Mouse (Mus musculus) cortical plate, adult 2 months (tissue): ENCODE data around the gene Slc7a11. TPM values are rescaled to one million over a fixed set of nuclear protein-coding genes. Genes with fewer than 3 reads are reported as not detected.

Experiments used
- H3K27ac ChIP-seq: fragments of 200-500 bp; 2 replicates; pipeline ENCODE4 v1.5.1; 2012; ENCODE audit warnings: low read length, control low read depth, inconsistent platforms; ENCODE audit not compliant: insufficient read depth
- H3K4me1 ChIP-seq: fragments of 200-500 bp; 2 replicates; pipeline ENCODE4 v1.6.1; 2011; ENCODE audit warnings: low read length; ENCODE audit not compliant: control insufficient read depth, insufficient read depth
- H3K4me3 ChIP-seq: fragments of 200-500 bp; 2 replicates; pipeline ENCODE4 v1.5.1; 2011; ENCODE audit warnings: mild to moderate bottlenecking, low read length, control low read depth; ENCODE audit not compliant: insufficient read depth
- CTCF ChIP-seq: fragments of 200-500 bp; IDR thresholded peaks from 2 replicates; pipeline ENCODE4 v1.5.1; 2011; ENCODE audit warnings: mild to moderate bottlenecking, control low read depth, low read length; ENCODE audit not compliant: insufficient read depth; ENCODE audit errors: extremely low read depth
- POLR2A ChIP-seq: fragments of 200-500 bp; IDR thresholded peaks from 2 replicates; pipeline ENCODE4 v1.6.1; 2011; ENCODE audit warnings: mild to moderate bottlenecking, low read length, control low read depth; ENCODE audit not compliant: insufficient read depth; ENCODE audit errors: extremely low read depth
- polyA plus RNA-seq: library from polyadenylated mRNA; depleted of rRNA; stranded (reverse); fragments of >200 nt; gene quantifications from 2 replicates; pipeline ENCODE4 v1.2.3, GENCODE M21; 2012

Gene Slc7a11
- polyA plus RNA-seq, 1 experiment: 18.1 TPM

DNA sequence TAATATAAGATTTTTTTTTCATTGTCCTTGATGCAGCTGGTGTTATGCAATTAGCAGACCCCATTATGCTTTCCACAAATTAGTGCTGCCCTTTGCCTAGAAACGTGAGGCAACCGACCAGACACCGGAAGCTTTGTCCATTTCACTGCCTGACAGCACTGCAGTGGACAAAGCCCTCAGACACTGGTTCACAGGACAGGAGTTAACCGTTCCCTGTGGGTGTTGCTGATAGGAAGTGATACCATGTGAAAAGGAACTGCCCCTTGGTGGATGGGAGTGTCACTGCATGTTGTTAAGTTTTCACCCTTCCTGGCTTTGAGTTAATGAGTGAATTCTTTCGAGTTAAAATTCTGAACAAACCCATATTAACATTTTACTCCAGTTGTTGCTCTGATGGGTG is 60.7 kb downstream of the Slc7a11 start:
- Histone ChIP-seq H3K4me1 (no peaks in the 10 kb centered on the region; the same call in 1 of the 2 replicates), H3K27ac (no peak overlapping the region), H3K4me3 (no peak overlapping the region)
- TF ChIP-seq CTCF (no peak), POLR2A (no peak)

DNA sequence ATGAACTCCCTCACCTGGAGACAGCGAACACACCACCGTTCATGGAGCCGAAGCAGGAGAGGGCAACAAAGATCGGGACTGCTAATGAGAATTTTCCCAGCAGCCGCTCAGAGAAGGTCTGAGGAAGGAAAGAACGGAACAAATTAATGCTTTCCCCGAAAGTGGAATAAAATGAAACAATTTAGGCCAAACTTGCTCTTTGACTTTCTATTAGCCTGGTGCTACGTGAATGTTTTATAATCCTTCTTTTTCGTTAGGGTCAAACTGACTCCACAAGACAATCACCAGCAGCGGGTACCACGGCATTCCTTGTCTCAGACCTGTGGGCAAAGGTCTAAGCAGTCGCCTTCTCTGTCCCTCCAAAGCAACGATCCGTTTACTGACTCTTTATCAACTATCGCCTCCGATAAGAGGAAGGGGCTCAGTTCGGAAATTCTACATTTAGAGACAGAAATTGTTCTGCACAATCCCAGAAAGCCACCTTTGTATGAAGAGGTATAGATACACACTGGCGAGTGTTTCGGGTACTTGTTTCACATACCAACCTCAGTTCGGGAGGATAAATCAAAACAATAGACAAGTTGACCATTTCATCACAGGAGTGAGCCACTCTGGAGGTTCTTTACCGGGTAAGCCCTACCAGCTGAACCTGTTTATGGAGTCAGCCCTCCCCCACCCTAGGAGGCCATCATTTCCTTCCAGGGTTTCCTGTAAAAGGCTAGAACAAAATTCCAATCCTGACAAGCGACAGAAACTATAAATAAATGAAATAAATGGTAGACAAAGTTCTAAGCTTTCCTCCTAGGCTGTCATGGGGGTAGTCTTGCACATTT is 61.3 kb downstream of the Slc7a11 start:
- TF ChIP-seq POLR2A: no peak
- TF ChIP-seq CTCF: no peak
- Histone ChIP-seq H3K27ac (no peak overlapping the region), H3K4me1 (no peaks in the 10 kb centered on the region; the same call in 1 of the 2 replicates), H3K4me3 (peak overlapping the region; percentile 88)

DNA sequence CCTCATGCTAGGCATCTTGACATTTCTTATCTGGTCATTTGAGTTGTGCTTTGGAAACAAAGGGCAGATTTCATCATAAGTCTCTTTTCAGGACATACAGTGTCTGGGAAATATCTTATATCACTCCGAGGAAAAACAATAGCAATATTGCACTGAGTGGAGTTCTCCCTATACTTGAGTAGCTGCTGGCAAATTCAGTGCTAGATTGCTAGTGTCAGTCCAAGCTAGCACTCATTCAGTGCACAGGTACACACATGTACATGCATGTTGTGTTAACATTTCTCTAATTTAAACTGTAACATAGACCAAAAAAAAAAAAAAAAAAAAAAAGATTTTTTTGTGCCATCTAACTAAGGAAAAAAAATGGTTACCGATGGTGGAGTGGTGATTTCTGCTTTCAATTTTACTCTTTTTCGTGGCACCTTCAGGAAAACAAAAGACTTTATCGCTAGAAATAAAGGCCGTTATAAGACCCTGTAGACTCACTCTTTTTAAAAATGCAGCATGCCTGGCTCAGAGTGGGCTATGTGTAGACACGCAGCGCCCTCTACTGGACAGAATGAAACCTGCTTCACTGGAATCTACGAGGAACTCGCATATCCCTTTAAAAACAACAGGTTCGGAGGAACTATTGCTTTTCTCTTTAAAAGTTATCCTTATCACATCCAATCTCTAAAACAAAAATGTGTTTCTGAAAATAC is 62.1 kb downstream of the Slc7a11 start:
- TF ChIP-seq CTCF: peak; percentile 90
- no peak for TF ChIP-seq POLR2A
- no peak overlapping the region for H3K27ac ChIP-seq
- no peaks in the 10 kb centered on the region; the same call in 1 of the 2 replicates for H3K4me1 ChIP-seq
- H3K4me3 ChIP-seq: peak overlapping the region; percentile 88

DNA sequence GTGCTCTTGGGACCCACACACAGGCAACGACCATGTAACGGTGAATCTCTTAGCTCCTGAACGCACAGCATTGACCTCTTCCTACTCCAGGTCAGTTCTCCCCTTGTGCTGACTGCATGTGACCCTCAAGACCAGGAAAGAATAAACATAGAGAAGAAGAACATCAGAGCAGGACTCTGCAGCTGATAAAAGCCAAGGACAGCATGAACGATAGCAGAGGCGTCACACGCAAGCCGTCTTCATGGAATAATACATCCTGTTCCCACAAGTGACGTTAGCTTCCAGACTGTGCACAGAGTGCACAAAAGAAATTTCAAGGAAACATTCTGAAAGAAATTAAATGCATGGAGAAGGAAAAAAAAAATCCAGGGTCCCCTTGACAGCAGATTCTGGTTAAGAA is 63.5 kb downstream of the Slc7a11 start:
- H3K4me1 ChIP-seq: no peaks in the 10 kb centered on the region; the same call in 1 of the 2 replicates

DNA sequence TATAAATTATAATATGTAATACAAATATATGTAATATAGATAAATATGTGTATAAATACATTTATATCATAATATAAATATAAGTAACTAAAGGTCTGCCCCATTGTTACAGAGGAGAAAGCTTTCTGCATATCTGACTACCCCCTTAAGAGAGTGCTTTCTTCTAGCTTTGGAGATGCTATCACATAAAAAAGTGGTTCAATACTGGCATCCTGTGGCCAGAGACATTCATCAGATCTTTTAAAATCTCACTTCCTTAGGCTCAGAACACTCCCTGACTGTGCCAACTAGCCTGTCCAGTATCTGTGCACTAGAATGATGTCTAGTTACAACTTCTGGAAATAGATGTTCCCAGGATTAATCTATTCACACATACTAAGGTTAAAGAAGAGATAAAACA is 67.9 kb downstream of the Slc7a11 start:
- Histone ChIP-seq H3K4me3 (no peak overlapping the region), H3K27ac (no peak overlapping the region), H3K4me1 (no peaks in the 10 kb centered on the region)
- TF ChIP-seq CTCF: no peak

More for the DNA sequence above, 63.5 kb downstream of the Slc7a11 start:
- TF ChIP-seq POLR2A (no peak), CTCF (no peak)
- Histone ChIP-seq H3K4me3 (no peak overlapping the region), H3K27ac (no peak overlapping the region)

DNA sequence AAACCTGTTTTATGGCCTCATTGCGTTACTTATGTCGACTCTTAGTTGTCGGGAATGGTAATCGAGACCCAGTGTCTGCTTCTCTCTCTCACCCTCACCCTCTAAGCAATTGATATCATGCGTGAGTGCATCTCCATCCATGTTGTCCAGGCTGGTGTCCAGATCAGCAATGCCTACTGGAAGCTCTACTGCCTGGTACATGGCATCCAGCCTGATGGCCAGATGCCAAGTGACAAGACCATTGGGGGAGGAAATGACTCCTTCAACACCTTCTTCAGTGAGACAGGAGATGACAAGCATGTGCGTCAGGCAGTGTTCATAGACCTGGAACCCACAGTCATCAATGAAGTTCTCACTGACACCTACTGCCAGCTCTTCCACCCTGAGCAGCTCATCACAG is 73.6 kb downstream of the Slc7a11 start:
- Histone ChIP-seq H3K4me1 (no peaks in the 10 kb centered on the region), H3K4me3 (no peak overlapping the region), H3K27ac (no peak overlapping the region)
- TF ChIP-seq CTCF (no peak), POLR2A (no peak)

DNA sequence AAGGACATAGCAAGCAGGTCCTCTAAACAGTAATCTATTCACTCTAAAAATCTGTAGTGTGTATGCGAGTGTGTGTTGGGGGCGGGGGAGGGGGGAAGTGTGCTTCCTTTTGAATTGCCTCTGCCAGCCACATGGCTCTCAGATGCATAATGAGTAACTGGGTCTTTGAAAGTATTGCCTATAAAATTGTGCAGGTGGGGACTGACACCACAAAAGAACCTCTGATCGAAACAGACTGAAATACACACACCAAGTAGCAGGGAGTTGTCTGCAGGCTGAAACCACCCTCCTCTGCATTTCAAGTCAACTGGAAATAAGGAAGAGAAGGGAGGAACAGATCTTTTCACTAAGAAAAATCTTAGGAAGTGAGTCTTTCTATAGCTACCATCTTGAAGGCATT is 76.2 kb downstream of the Slc7a11 start:
- TF ChIP-seq POLR2A (no peak), CTCF (no peak)
- Histone ChIP-seq H3K27ac (no peak overlapping the region), H3K4me1 (no peaks in the 10 kb centered on the region), H3K4me3 (no peak overlapping the region)

DNA sequence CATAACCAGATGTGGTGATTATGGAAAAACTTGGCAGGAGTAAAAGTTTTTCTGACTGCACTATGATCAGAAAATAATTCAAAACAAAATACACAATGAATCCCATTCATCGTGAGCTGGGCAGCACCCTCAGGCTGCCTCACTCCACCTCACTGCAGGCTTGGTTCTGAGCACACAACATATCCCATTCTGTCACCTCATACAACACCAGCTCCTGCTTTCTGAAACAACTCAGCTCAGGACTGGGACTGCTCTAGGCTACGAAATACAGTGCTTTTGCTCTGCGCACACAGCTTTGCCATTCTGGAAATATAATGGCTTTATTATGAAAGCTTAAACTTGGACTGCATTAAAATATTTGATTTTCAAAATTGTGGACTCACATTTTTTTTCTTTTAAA is 79.8 kb downstream of the Slc7a11 start:
- TF ChIP-seq POLR2A: no peak
- no peak for TF ChIP-seq CTCF

DNA sequence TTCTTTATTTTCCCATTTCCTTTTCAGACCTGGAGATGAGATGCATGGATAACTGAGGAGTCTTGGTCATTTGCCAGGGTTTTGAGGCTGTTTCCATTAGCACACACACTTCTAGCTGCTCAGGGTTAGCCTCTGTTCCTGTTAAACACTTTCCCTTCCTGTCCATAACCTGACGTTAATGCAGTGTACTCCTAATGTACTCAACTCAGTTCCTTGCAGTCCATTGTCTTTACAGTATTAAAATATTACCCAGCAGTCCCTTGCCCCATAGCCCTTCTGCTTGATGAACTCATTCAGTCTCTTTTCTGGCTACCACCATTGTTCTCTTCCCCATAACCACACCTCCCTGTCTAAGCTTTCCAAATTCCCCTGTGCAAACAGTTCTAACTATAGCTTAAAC is 96.3 kb downstream of the Slc7a11 start:
- Histone ChIP-seq H3K4me3 (no peak overlapping the region), H3K4me1 (no peaks in the 10 kb centered on the region), H3K27ac (no peak overlapping the region)
- TF ChIP-seq CTCF (no peak), POLR2A (no peak)

More for the DNA sequence above, 79.8 kb downstream of the Slc7a11 start:
- Histone ChIP-seq H3K4me1 (no peaks in the 10 kb centered on the region), H3K27ac (no peak overlapping the region), H3K4me3 (no peak overlapping the region)

DNA sequence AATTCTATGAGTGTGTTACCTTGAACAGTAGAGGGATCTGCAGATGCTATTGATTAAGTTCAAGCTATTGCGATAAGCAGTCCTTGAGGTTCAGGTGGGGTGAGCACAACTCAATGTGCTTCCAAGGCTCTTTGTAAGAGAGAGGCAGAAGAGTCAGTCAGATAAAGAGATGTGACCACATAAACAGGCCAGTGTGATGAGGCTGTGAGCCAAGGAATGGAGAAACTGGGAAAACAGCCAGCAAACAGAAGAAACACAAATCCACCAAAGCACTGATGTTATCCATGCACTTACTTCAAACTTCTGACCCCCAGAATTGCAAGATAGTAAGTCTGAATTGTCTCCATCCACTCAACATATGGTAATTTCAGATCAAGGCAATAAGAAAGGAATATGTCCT is 99.0 kb downstream of the Slc7a11 start:
- TF ChIP-seq POLR2A (no peak), CTCF (no peak)
- H3K4me1 ChIP-seq: no peaks in the 10 kb centered on the region

More for the DNA sequence above, 99.0 kb downstream of the Slc7a11 start:
- H3K27ac ChIP-seq: no peak overlapping the region
- H3K4me3 ChIP-seq: no peak overlapping the region
